Mouse (Mus musculus) liver, embryonic 14.5 days (tissue): ENCODE measurements at regions not wholly inside any gene's neighbourhood (a gene's known extent, or its start where the extent isn't known, plus 50 kb on each side); places are given as distances from the start of the nearest gene placed in this dataset.

Experiments used
- ATAC-seq: fragments of 200-750 bp; cut with Nextera tagmentation; 2 replicates; pipeline ENCODE4 v1.8.0; 2017; ENCODE audit warnings: moderate number of reproducible peaks, mild to moderate bottlenecking, moderate library complexity; ENCODE audit not compliant: insufficient read depth
- DNase-seq, 3 experiments: peaks; one replicate each; pipeline ENCODE4 v3.0.0-alpha.2; 2012 to 2013; ENCODE audit warnings: low read depth in 3 of 3, low spot score in 3 of 3
- H3K27ac ChIP-seq: fragments of 300-500 bp; sonication (generic); 2 replicates; pipeline ENCODE4 v1.5.1; 2014; ENCODE audit warnings: moderate library complexity, mild to moderate bottlenecking, control low read depth, inconsistent platforms
- H3K27me3 ChIP-seq: fragments of 300-500 bp; sonication (generic); 2 replicates; pipeline ENCODE4 v1.6.1; 2014; ENCODE audit warnings: mild to moderate bottlenecking, low read length, moderate library complexity; ENCODE audit not compliant: control insufficient read depth, insufficient read depth
- H3K36me3 ChIP-seq: fragments of 300-500 bp; sonication (generic); replicated peaks from 2 replicates; pipeline ENCODE4 v1.6.1; 2014; ENCODE audit warnings: low read depth; ENCODE audit not compliant: control insufficient read depth, insufficient read depth
- H3K4me1 ChIP-seq, 2 experiments: fragments of 200-500 bp in 1 of 2; fragments of 300-500 bp in 1 of 2; sonication (generic) in 1 of 2; replicated peaks; 2 replicates each; pipeline ENCODE4 v1.6.1; 2012 to 2014; ENCODE audit warnings: antibody characterized with exemption in 1 of 2, inconsistent platforms in 1 of 2, low read length in 1 of 2; ENCODE audit not compliant: control insufficient read depth in 2 of 2, insufficient read depth in 2 of 2
- H3K4me2 ChIP-seq: fragments of 300-500 bp; sonication (generic); 2 replicates; pipeline ENCODE4 v1.6.1; 2014; ENCODE audit warnings: low read depth, mild to moderate bottlenecking, control low read depth, moderate library complexity
- H3K4me3 ChIP-seq, 2 experiments: fragments of 200-500 bp in 1 of 2; fragments of 300-500 bp in 1 of 2; sonication (generic) in 1 of 2; 2 replicates each; pipeline ENCODE4 v1.5.1; 2012 to 2014; ENCODE audit warnings: low read depth in 2 of 2, low read length in 2 of 2, mild to moderate bottlenecking in 2 of 2, control low read depth in 1 of 2, inconsistent platforms in 1 of 2, moderate library complexity in 1 of 2; ENCODE audit not compliant: insufficient read depth in 1 of 2
- H3K9ac ChIP-seq: fragments of 300-500 bp; sonication (generic); replicated peaks from 2 replicates; pipeline ENCODE4 v1.6.1; 2014; ENCODE audit warnings: mild to moderate bottlenecking, control low read depth, moderate library complexity
- H3K9me3 ChIP-seq: fragments of 300-500 bp; sonication (generic); 2 replicates; pipeline ENCODE4 v1.6.1; 2016; ENCODE audit warnings: low read length, mixed read lengths; ENCODE audit not compliant: control insufficient read depth
- CTCF ChIP-seq: IDR thresholded peaks from 2 replicates; pipeline ENCODE4 v1.5.1; 2016; ENCODE audit warnings: antibody characterized with exemption, low read depth, control low read depth
- EP300 ChIP-seq: IDR thresholded peaks from 2 replicates; pipeline ENCODE4 v1.6.1; 2016; ENCODE audit warnings: antibody characterized with exemption, low read depth
- WGBS: fragments of 180-500 bp; shearing (Covaris S2); extraction: QIAGEN DNeasy Blood & Tissue Kit; methylation state at CpG from one replicate; pipeline ENCODE4 v1.1.7; 2014; ENCODE audit not compliant: insufficient replicate concordance; 5-methylcytosine and 5-hydroxymethylcytosine counted together

DNA sequence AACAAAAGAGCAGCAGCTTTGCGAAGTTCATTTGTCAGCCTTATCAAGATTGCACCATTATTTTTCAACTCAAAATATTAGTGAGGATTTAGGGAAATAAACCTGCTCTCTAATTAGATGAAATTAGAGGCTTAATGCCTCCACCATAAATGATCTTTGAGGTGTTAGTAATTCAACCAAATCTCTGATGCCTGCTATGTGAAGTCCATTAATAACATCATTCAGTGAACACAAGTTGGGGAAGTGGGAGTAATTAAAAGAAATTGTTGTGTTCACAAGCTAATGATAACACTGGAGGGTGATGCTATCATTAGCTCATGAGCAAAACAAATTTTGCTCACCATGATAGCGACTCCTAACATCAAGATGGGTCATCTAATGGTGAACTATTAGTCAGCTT is 246.0 kb downstream of the Ttc6 start:
- no peak overlapping the region for H3K27ac ChIP-seq
- H3K9ac ChIP-seq = no peak overlapping the region
- no peak overlapping the region for H3K4me2 ChIP-seq
- H3K36me3 ChIP-seq = no peaks in the 10 kb centered on the region
- no peak overlapping the region for H3K4me3 ChIP-seq
- H3K4me1 ChIP-seq = no peaks in the 10 kb centered on the region
- ATAC-seq (no peak), DNase-seq (no peak)
- no peaks in the 10 kb centered on the region for H3K9me3 ChIP-seq
- H3K27me3 ChIP-seq = no peaks in the 10 kb centered on the region
- TF ChIP-seq EP300 = no peak
- no peak for TF ChIP-seq CTCF
- 64% methylated on average over 2 of the region's 2 CpGs for WGBS

DNA sequence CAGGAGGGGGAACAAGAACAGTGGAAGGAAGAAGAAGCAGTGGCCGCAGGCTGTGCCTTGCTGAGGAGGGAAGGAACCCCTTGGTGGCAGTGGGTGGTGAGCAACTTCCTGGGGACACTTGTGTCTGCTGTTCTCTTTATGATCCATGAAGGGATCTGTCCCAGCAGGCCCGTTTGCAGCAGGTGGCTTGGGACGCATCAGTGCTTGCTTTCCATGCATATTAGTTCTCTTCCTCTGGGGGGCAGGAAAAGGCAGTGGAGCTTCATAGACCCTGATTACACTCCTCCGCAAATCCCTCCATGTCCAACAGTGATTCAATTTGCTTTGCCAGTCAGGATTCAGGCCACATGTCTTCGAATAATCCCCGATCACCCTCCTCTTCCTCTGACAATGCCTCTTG is 259.9 kb downstream of the Ttc6 start:
- Histone ChIP-seq H3K9ac (no peak overlapping the region), H3K27ac (no peak overlapping the region), H3K9me3 (no peaks in the 10 kb centered on the region), H3K36me3 (no peaks in the 10 kb centered on the region), H3K4me1 (no peaks in the 10 kb centered on the region), H3K27me3 (no peaks in the 10 kb centered on the region), H3K4me2 (no peak overlapping the region), H3K4me3 (no peak overlapping the region)
- ATAC-seq = no peak
- WGBS = 52% methylated on average over 6 of the region's 6 CpGs
- no peak for DNase-seq
- TF ChIP-seq CTCF = no peak
- TF ChIP-seq EP300 = no peak

- no peaks in the 10 kb centered on the region for H3K27me3 ChIP-seq
- H3K36me3 ChIP-seq = no peaks in the 10 kb centered on the region
- 13% methylated on average over 3 of the region's 3 CpGs for WGBS
- H3K4me2 ChIP-seq = no peak overlapping the region
- TF ChIP-seq CTCF (peak; percentile 39; the same call in 1 of the 2 replicates), EP300 (no peak)
- no peak overlapping the region for H3K4me3 ChIP-seq
- DNase-seq (peak in 2 of 3 experiments; percentile 1 to 7), ATAC-seq (no peak)
- no peak overlapping the region for H3K9ac ChIP-seq
- H3K4me1 ChIP-seq = no peaks in the 10 kb centered on the region
- no peak overlapping the region for H3K27ac ChIP-seq
- no peaks in the 10 kb centered on the region for H3K9me3 ChIP-seq
Observed at GRCm38 (mm10) chr12:57825754-57826153, 261.8 kb downstream of the Ttc6 start.

GRCm38 (mm10) chr12:57842813-57843212 is 278.9 kb downstream of the Ttc6 start:
- H3K36me3 ChIP-seq = no peaks in the 10 kb centered on the region
- DNase-seq = no peak
- TF ChIP-seq CTCF = no peak
- no peak for TF ChIP-seq EP300
- H3K9me3 ChIP-seq = no peaks in the 10 kb centered on the region
- no peak overlapping the region for H3K4me3 ChIP-seq
- no peak overlapping the region for H3K4me2 ChIP-seq
- WGBS = 49% methylated on average over 4 of the region's 4 CpGs
- H3K4me1 ChIP-seq = no peaks in the 10 kb centered on the region
- H3K27ac ChIP-seq = no peak overlapping the region
- no peaks in the 10 kb centered on the region for H3K27me3 ChIP-seq
- no peak for ATAC-seq
- H3K9ac ChIP-seq = no peak overlapping the region

DNA sequence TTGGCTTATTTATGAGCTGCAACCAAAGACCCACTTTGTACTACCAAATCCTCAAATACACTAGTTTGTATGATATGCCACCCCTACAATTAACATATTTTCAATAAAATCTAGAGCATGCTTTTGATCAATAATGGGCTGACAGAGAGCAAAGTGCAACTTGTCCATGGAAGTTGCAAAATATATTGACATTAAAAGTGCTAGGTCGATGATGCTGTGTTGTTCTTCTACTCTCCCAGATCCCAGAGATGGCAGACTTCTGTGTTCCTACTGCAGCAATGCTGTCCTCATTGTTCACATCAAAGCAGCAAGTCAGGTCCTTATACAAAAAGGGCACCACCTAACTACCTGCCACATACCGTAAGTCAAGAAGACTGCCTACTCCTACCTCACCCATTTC is 307.1 kb downstream of the Ttc6 start:
- H3K9ac ChIP-seq = no peak overlapping the region
- no peaks in the 10 kb centered on the region for H3K4me1 ChIP-seq
- H3K4me2 ChIP-seq = no peak overlapping the region
- no peak overlapping the region for H3K27ac ChIP-seq
- H3K36me3 ChIP-seq = no peaks in the 10 kb centered on the region
- ATAC-seq = no peak
- H3K4me3 ChIP-seq = no peak overlapping the region
- TF ChIP-seq EP300 = no peak
- no peak for TF ChIP-seq CTCF
- DNase-seq = no peak
- 54% methylated on average over 2 of the region's 2 CpGs for WGBS
- H3K9me3 ChIP-seq = no peaks in the 10 kb centered on the region
- H3K27me3 ChIP-seq = no peaks in the 10 kb centered on the region
